Comparison of ENCODE assay signal across 1 mouse cellular context in genomic region chr12:4862672-4863071, GRCm38 (mm10).
TF ChIP-seq lines count a peak whose summit lies in the region.

No protein-coding gene starts in this region.

TF ChIP-seq in MEL, 35 proteins besides CTCF, POLR2A, EP300 and RAD21:
- TF ChIP-seq SMC3 (IDR thresholded peaks at IDR 0.05; ENCODE audit: low read depth, low read length) (peak; percentile 50), GABPA (IDR thresholded peaks at IDR 0.05; ENCODE audit: low read depth, low read length) (no peak)
